Mouse (Mus musculus) right cerebral cortex, postnatal 14 days (tissue): ENCODE measurements around the gene Polr1e.
"Not testable (repeated sequence)": the region's sequence is repeated elsewhere in the genome, so short reads cannot be mapped to it uniquely, and the experiment has no call there.

Experiments used
- DNase-seq: peaks from one replicate; pipeline ENCODE4 v3.0.0; 2022

The Polr1e gene

GRCm38 (mm10) chr4:45064577-45064976, 46.2 kb downstream of the Polr1e start:
- DNase-seq = no peak

GRCm38 (mm10) chr4:45066036-45066730, 47.8 kb downstream of the Polr1e start:
- no peak for DNase-seq

- no peak for DNase-seq
Measured at GRCm38 (mm10) chr4:45067742-45068141, 49.4 kb downstream of the Polr1e start.

- DNase-seq = no peak
Measured at GRCm38 (mm10) chr4:45072261-45072973, 54.0 kb downstream of the Polr1e start.

GRCm38 (mm10) chr4:45073544-45073943, 55.2 kb downstream of the Polr1e start:
- DNase-seq = no peak

GRCm38 (mm10) chr4:45081041-45081440, 62.7 kb downstream of the Polr1e start:
- not testable (repeated sequence) for DNase-seq

GRCm38 (mm10) chr4:45082951-45083350, 64.6 kb downstream of the Polr1e start:
- no peak for DNase-seq

GRCm38 (mm10) chr4:45083487-45083886, 65.1 kb downstream of the Polr1e start:
- no peak for DNase-seq

GRCm38 (mm10) chr4:45084021-45084894, 65.9 kb downstream of the Polr1e start, which contains the start of gene Fbxo10:
Gene Fbxo10, minus strand, starts transcription at chr4:45084604.
- peak; percentile 93 for DNase-seq

GRCm38 (mm10) chr4:45084895-45085290, 66.5 kb downstream of the Polr1e start:
- DNase-seq = no peak
